Mouse (Mus musculus) CD4-positive helper T cell, adult 2 months (primary cell): ENCODE data around the gene Ngf.

ENCODE experiments used
- DNase-seq: peaks from one replicate; pipeline ENCODE4 v3.0.0-alpha.2; 2012; ENCODE audit warnings: low read depth, missing footprints, low spot score

The Ngf gene

DNA sequence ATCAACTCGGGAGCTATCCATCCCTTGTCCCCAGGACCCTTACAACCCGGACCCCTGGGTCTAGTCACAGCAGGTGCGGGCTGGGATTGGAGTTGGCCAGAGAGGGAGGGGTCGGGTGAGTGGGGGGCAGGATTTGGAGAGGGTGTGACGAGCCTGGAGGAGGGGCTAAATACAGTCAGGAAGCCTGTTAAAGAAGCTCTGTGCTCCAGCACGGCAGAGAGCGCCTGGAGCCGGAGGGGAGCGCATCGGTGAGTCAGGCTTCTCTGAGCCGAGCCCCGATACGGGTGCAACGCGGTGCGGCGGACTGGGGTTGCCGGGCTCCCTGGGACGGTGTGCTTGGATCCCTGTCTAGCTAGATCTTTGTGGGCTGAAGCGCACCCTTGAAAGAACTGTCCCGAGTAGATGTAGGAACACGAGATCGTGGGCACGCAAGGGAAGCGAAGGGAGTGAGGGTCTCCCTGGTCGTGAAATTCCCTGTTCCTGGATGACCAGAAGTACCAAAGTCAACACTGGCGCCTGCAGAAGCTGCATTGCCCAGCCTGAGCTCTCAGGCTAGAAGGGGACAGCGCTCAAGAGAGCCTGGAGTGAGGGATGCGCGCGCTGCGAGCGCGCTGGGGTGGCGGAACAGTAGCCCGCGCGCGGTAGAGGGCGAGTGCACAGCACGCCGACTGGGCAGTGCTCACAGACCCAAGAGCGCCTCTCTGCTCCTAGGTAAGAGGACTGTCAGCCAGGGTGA is at the start of gene Ngf:
Gene Ngf (plus strand): TSS at position 207 of the 736 bp plus-strand sequence.
- no peak for DNase-seq

DNA sequence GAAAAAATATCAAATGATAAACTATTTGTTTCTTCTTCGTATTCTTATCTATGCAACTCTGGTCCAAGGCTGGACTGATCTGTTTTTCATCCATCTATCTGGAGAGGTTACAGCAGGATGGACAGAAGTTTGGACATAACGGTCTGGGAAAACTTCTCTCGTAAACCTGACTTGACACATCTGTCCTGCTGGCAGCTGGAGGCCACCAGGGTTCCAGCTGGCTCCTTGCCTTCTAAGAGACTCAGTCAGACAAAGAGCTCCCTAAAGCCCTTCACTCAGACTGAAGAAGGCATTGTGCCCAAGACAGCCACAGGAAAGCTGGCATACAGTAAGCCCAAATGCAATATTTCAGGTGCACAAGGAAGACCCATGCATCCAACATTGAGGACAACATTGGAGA is 24.2 kb upstream of the Ngf start:
- no peak for DNase-seq

- DNase-seq, result no peak
Observed at GRCm38 (mm10) chr3:102446691-102447090, 23.0 kb upstream of the Ngf start.

DNA sequence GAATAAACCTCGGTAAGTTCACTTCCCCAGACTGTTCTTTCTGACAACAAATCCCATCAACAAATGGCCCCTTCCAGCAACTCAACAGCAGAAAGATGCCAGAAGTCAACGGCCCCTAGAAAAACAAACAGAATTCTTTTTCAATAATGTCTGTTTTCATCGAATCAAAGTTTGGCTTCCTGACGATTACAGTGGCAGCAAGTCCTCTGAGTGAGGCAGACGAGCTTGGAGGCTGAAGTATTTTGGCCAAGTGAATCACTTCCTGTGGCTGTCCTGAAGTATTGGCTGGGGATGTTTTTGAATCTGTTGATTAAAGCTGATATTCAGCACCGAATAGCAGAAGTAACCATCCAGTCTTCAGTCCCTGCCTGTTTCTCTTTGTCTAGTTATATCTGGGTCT is 15.2 kb upstream of the Ngf start:
- DNase-seq, result no peak

DNA sequence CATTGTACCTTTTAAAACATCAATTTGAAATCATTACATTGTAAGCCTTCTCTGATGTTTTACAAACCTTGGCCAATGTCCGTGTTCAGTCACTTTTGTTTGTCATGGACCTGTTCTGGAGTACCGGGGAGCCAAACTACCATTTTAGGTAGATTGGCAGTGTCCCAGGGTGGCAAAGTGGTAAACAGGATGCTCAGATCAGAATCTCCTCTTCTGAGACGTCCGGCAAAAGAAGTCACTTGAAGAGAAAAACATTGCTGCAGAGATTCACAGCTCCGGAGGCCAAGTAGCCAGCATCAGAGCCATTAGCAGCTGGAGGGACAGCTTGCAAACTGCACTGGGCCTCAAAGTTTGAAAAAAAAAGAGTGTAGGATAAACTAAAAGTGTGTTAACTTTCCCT is 9.2 kb upstream of the Ngf start:
- no peak for DNase-seq

- no peak for DNase-seq
Observed at GRCm38 (mm10) chr3:102460986-102461385, 8.7 kb upstream of the Ngf start.

- no peak for DNase-seq
Observed at GRCm38 (mm10) chr3:102462703-102463336, 6.9 kb upstream of the Ngf start.

DNA sequence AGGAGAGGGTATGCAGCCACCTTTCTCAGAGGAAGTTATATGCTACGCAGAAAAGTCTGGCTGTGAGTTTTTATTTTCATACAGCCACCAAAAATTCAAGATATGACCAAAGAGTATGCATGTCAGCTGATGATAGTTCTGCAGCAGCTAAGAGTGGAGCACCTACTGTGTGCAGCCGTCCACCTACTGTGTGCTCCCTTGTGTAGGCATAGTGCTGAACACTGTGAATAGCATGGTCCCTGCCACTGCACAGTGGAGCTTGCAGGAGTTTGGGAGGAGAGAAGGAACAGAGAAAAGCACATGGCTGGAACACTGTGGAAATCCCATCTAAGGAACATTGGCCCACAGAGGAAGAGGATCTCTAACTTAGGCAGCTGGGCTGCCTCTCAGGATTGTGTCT is 6.4 kb upstream of the Ngf start:
- DNase-seq, result no peak

DNA sequence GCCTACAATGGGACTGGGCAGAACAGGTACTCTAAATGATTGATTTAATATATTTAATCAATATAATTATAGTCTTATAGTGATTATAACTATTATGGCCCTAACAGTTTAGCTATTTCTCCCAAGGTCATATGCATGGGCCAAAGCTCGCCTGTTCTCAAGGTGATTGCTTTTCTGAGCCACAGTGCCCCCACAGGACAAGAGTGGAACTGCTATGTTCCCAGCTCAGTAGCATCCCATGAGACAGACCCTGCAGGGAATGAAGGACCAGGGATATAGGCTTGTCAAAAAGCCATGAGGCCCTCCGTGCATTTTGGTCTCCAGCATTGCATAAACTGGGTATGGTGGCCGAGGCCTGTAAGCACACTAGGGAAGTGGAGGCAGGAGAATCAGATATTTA is 3.1 kb upstream of the Ngf start:
- DNase-seq, result no peak

- DNase-seq, result no peak
Observed at GRCm38 (mm10) chr3:102467121-102467520, 2.6 kb upstream of the Ngf start.

GRCm38 (mm10) chr3:102471251-102471650 is 1.5 kb downstream of the Ngf start:
- no peak for DNase-seq

GRCm38 (mm10) chr3:102471799-102472198 is 2.1 kb downstream of the Ngf start:
- DNase-seq, result no peak

GRCm38 (mm10) chr3:102474275-102475155 is 4.8 kb downstream of the Ngf start:
- DNase-seq, result no peak

DNA sequence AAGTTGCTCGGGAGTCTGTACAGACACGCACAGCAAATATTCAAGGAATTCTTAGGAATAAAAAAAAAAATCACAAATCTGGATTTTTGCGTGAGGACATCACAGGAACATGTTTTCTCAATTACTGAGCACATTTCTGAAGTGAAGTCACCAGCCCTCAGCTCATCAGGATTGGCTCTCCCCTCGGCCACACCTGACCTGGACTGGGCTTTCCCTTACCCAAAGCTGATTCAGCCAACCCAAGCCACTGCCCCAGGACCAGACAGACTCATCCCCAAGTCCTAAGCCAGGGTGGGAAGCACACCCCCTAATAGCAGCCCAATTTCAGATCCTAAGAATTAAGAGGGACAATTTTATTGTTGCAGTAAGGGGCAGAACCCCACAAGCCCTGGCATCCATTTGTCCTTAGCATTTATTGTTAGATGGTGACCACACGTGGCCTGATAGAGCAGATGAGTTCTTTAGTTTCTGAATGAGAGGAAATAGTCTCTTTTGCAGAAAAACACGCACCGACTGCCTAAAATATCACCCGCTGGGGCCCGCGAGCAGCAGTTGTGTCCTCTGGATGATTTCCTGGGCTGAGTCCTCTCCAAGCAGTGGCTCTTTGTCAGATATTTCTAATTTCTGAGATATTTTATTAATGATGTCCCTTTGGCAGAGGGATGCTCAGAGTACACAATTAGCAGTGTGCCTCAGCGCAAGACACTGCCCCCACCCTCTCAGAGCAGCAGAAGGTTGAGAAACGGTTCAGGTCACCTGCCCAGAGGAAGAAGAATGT is 8.4 kb downstream of the Ngf start:
- DNase-seq, result no peak

- DNase-seq, result no peak
Observed at GRCm38 (mm10) chr3:102490393-102491123, 20.8 kb downstream of the Ngf start.

GRCm38 (mm10) chr3:102498113-102498512 is 28.4 kb downstream of the Ngf start:
- DNase-seq, result no peak

GRCm38 (mm10) chr3:102498931-102499330 is 29.2 kb downstream of the Ngf start:
- no peak for DNase-seq

DNA sequence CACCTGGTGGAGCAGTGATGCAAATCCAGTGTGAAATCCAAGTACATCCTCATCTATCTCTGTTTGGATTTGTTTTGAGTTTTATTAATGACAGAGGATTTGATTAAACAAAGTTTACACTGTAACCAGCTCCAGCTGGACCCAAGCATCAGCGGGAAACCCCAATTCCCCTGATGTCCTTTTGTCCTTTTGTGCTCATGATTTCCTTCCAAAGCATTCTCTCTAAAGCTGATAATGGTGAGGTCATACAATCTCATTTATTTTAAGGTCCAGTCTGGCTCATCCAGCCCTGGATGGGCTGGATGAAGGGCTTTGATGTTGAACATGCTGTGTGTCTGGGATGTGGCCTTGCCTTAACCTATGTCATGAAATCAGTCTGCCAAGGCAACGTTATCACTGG is 30.3 kb downstream of the Ngf start:
- DNase-seq, result no peak

DNA sequence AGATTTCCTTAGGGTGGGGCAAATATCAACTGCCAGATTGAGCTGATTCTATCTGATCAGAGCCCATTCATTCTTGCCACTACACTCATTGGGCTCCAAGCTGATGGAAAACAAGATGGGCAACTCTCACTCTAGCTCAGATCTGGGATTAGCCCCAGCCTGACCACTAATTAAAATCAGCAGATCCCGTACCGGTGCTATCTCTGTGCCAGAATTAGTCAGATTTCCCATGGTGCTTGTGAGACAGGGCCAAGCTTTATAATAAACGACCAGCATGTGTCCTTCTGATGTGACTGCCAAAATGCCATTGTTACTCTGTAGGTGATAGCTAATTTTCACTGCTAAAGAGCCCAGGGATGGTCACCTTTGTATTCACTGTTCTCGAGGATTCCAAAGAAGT is 31.5 kb downstream of the Ngf start:
- no peak for DNase-seq

GRCm38 (mm10) chr3:102505129-102505528 is 35.4 kb downstream of the Ngf start:
- DNase-seq, result no peak

GRCm38 (mm10) chr3:102506061-102506460 is 36.3 kb downstream of the Ngf start:
- DNase-seq, result no peak
